In the genomic region with DNA sequence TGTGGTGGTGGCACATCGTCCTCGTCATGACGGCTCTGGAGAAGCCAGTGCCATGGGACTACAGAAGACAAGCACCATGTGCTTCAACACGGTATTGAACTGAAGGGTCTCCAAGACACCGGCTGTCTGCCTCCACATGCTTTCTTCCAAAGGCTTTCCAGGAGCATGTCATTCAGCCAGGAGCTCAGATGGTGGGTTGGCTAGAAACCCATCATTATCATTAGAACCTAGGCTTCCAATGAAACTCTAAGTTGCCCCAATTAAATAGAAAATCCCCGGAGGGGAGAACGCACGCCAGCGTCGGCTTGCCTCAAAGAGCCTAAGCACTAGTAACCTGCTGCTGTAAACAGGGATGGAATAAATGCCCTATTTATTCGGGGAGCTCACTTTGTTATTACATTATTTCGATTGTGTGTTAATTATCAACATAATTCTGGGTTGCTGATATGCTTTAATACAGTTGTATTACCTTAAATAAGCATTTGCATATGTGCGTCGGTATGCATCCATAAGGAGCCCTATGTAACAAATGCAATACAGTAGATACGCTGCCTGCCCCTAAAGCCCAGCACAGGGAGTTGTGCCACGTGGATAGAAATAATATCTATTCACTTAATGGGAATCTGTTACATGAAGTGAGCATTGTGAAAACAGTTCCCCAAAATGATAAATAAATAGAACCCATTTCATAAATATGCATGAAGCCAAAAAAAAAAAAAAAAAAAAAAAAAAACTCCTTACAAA, we compare ENCODE assay signal across 20 mouse cellular contexts.
DNase-seq lines count a peak whose midpoint lies in the region; ATAC-seq lines count a peak whose summit lies in the region.
"Had no signal": no experiment of that assay in that cellular context is flagged by ENCODE, and none has a peak within 500 bp of the region (broad histone marks: within the 10 kb centered on the region; RNA-seq: fewer than 3 reads in every experiment).

No protein-coding gene starts in this region.

- no peaks in the 10 kb centered on the region for H3K36me3 ChIP-seq in hindbrain, embryonic 11.5 days (ENCODE audit: control insufficient read depth, insufficient read depth, low read length)
- no peaks in the 10 kb centered on the region for H3K36me3 ChIP-seq in hindbrain, embryonic 10.5 days
- no peaks in the 10 kb centered on the region for H3K36me3 ChIP-seq in neural tube, embryonic 14.5 days (ENCODE audit: control insufficient read depth, insufficient read depth, low read length)
- no peaks in the 10 kb centered on the region for H3K36me3 ChIP-seq in hindbrain, embryonic 13.5 days
- H3K36me3 ChIP-seq: embryonic facial prominence, embryonic 10.5 days; intestine, embryonic 15.5 days; limb, embryonic 15.5 days; liver, embryonic 15.5 days; midbrain, embryonic 13.5 days had no signal

- no peak overlapping the region for H3K4me2 ChIP-seq in hindbrain, embryonic 11.5 days (replicated peaks; ENCODE audit: low read depth, low read length)
- no peak overlapping the region for H3K4me2 ChIP-seq in neural tube, embryonic 14.5 days (ENCODE audit: low read depth, low read length)
- no peak overlapping the region for H3K4me2 ChIP-seq in hindbrain, embryonic 13.5 days
- H3K4me2 ChIP-seq: intestine, embryonic 15.5 days; liver, embryonic 15.5 days; midbrain, embryonic 13.5 days had no signal

- H3K27ac ChIP-seq in hindbrain, embryonic 11.5 days (ENCODE audit: low read depth, low read length), result no peak overlapping the region
- H3K27ac ChIP-seq in hindbrain, embryonic 10.5 days, result no peak overlapping the region
- no peak overlapping the region for H3K27ac ChIP-seq in neural tube, embryonic 14.5 days (ENCODE audit: low read depth, low read length)
- peak overlapping the region; percentile 27; the same call in 1 of the 2 replicates for H3K27ac ChIP-seq in hindbrain, embryonic 13.5 days
- H3K27ac ChIP-seq: embryonic facial prominence, embryonic 10.5 days; gastrocnemius, adult 2 months; intestine, embryonic 15.5 days; limb, embryonic 15.5 days; liver, embryonic 15.5 days; midbrain, embryonic 13.5 days had no signal

- H3K27me3 ChIP-seq in hindbrain, embryonic 11.5 days (ENCODE audit: control insufficient read depth, insufficient read depth, low read length), result no peaks in the 10 kb centered on the region
- no peaks in the 10 kb centered on the region for H3K27me3 ChIP-seq in hindbrain, embryonic 10.5 days (ENCODE audit: insufficient read depth, poor library complexity, severe bottlenecking)
- no peaks in the 10 kb centered on the region for H3K27me3 ChIP-seq in neural tube, embryonic 14.5 days (ENCODE audit: control insufficient read depth, insufficient read depth, low read length)
- no peaks in the 10 kb centered on the region for H3K27me3 ChIP-seq in hindbrain, embryonic 13.5 days
- H3K27me3 ChIP-seq: intestine, embryonic 15.5 days; limb, embryonic 15.5 days; liver, embryonic 15.5 days; midbrain, embryonic 13.5 days had no signal

- no peak overlapping the region for H3K9ac ChIP-seq in hindbrain, embryonic 11.5 days (ENCODE audit: low read depth, low read length)
- H3K9ac ChIP-seq in neural tube, embryonic 14.5 days (replicated peaks; ENCODE audit: low read depth, low read length), result no peak overlapping the region
- no peak overlapping the region for H3K9ac ChIP-seq in hindbrain, embryonic 13.5 days
- H3K9ac ChIP-seq: intestine, embryonic 15.5 days; limb, embryonic 15.5 days; liver, embryonic 15.5 days; midbrain, embryonic 13.5 days had no signal

- ATAC-seq in hindbrain, embryonic 11.5 days (ENCODE audit: low FRiP score), result 0 out of 2 replicates have a peak, but pooled peaks have one; percentile 28
- peak; percentile 59; the same call in 1 of the 2 replicates for ATAC-seq in neural tube, embryonic 14.5 days (ENCODE audit: low read depth)
- peak; percentile 64 for ATAC-seq in hindbrain, embryonic 13.5 days (ENCODE audit: low FRiP score)
- ATAC-seq: activated CD4-positive, CD25-positive, alpha-beta regulatory T cell, adult 4 months; intestine, embryonic 15.5 days; midbrain, embryonic 13.5 days had no signal

- DNase-seq in hindbrain, embryonic 11.5 days (ENCODE audit: low spot score), result no peak
- no peak for DNase-seq in hindbrain, embryonic 10.5 days (ENCODE audit: low spot score)
- DNase-seq in neural tube, embryonic 10.5 days (ENCODE audit: extremely low spot score, low spot score), result no peak
- DNase-seq in testis, postnatal 10 days (ENCODE audit: low spot score), result no peak
- DNase-seq in urinary bladder, adult 18-20 months (ENCODE audit: low spot score in 2 of 2), result no peak
- DNase-seq: adrenal gland, postnatal 14 days; gastrocnemius, adult 2 months; heart, postnatal 36 days; kidney, adult 9 months; kidney, postnatal 36 days; right cerebral cortex, adult 18-20 months; thymus, postnatal 14 days had no signal

- no peak overlapping the region for H3K4me3 ChIP-seq in hindbrain, embryonic 11.5 days (ENCODE audit: low read depth, low read length)
- H3K4me3 ChIP-seq in hindbrain, embryonic 10.5 days, result no peak overlapping the region
- H3K4me3 ChIP-seq in neural tube, embryonic 14.5 days (ENCODE audit: low read depth, low read length), result no peak overlapping the region
- no peak overlapping the region for H3K4me3 ChIP-seq in hindbrain, embryonic 13.5 days
- H3K4me3 ChIP-seq: embryonic facial prominence, embryonic 10.5 days; gastrocnemius, adult 2 months; intestine, embryonic 15.5 days; limb, embryonic 15.5 days; liver, embryonic 15.5 days; midbrain, embryonic 13.5 days had no signal

- WGBS in hindbrain, embryonic 11.5 days, result 85% methylated on average over 16 of the region's 16 CpGs
- 90% methylated on average over 16 of the region's 16 CpGs for WGBS in hindbrain, embryonic 10.5 days
- 60% methylated on average over 16 of the region's 16 CpGs for WGBS in neural tube, embryonic 14.5 days
- 63% methylated on average over 16 of the region's 16 CpGs for WGBS in hindbrain, embryonic 13.5 days

- no peaks in the 10 kb centered on the region for H3K4me1 ChIP-seq in hindbrain, embryonic 11.5 days (replicated peaks; ENCODE audit: control insufficient read depth, insufficient read depth, low read length)
- no peaks in the 10 kb centered on the region for H3K4me1 ChIP-seq in hindbrain, embryonic 10.5 days (replicated peaks)
- H3K4me1 ChIP-seq in neural tube, embryonic 14.5 days (ENCODE audit: control insufficient read depth, insufficient read depth, low read length), result no peaks in the 10 kb centered on the region
- H3K4me1 ChIP-seq in hindbrain, embryonic 13.5 days (replicated peaks), result peaks cover 11% of the 10 kb centered on the region
- H3K4me1 ChIP-seq: embryonic facial prominence, embryonic 10.5 days; intestine, embryonic 15.5 days had no signal

- H3K9me3 ChIP-seq in hindbrain, embryonic 11.5 days (ENCODE audit: control insufficient read depth, low read length), result no peaks in the 10 kb centered on the region
- H3K9me3 ChIP-seq in hindbrain, embryonic 10.5 days, result no peaks in the 10 kb centered on the region
- H3K9me3 ChIP-seq in neural tube, embryonic 14.5 days (ENCODE audit: control insufficient read depth, low read length), result no peaks in the 10 kb centered on the region
- no peaks in the 10 kb centered on the region for H3K9me3 ChIP-seq in hindbrain, embryonic 13.5 days
- H3K9me3 ChIP-seq: embryonic facial prominence, embryonic 10.5 days; intestine, embryonic 15.5 days; limb, embryonic 15.5 days; liver, embryonic 15.5 days; midbrain, embryonic 13.5 days had no signal
